Mouse (Mus musculus) Patski (cell line): ENCODE data around the gene Plekha6. TPM values are rescaled to one million over a fixed set of nuclear protein-coding genes. Genes with fewer than 3 reads are reported as not detected.

Experiments used
- ATAC-seq: fragments of 100-300 bp; one replicate; pipeline ENCODE4 v1.8.0; 2021
- CTCF ChIA-PET: fragments of 350-600 bp; sonication (Branson Sonifier 250); formaldehyde crosslinking; loops from one replicate; lab custom pipeline; 2022; ENCODE audit warnings: inconsistent platforms; lab: Charles Lee
- POLR2A ChIA-PET: fragments of 350-600 bp; sonication (Branson Sonifier 250); formaldehyde crosslinking; loops from one replicate; lab custom pipeline; 2022; ENCODE audit warnings: antibody characterized with exemption, inconsistent platforms; lab: Charles Lee
- DNase-seq: peaks from one replicate; pipeline ENCODE4 v3.0.0-alpha.2; 2011; ENCODE audit warnings: low read depth, low spot score
- H3K27me3 ChIP-seq: fragments of 371-371 bp; one replicate; pipeline ENCODE4 v1.5.1; 2021
- CTCF ChIP-seq: fragments of 100-300 bp; IDR thresholded peaks from one replicate; pipeline ENCODE4 v1.5.1; 2021
- in situ Hi-C: fragments of 300-500 bp; cut with MboI; formaldehyde crosslinking; loops from 3 replicates; pipeline ENCODE4 v1.11.1; 2018; ENCODE audit warnings: low pct_unique_long_range_greater_than_20kb, mixed read lengths
- polyA plus RNA-seq: library from polyadenylated mRNA; unstranded; gene quantifications from one replicate; pipeline ENCODE4 v1.2.3, GENCODE M21; 2021

Gene Plekha6
- polyA plus RNA-seq, 1 experiment from 2014 or later = 17.6 TPM

- H3K27me3 ChIP-seq = no peaks in the 10 kb centered on the region
- ChIA-PET POLR2A (no interaction called here), CTCF (interaction anchor here (1.5 kb wide), 1 partner anchor 21 kb away, joined by 3 read pairs; no protein-coding TSS in a partner anchor)
- in situ Hi-C loops = no loop called here
- ATAC-seq (no peak), DNase-seq (no peak)
- TF ChIP-seq CTCF = no peak
Observed at GRCm38 (mm10) chr1:133274163-133274562, 110.2 kb downstream of the Plekha6 start.

GRCm38 (mm10) chr1:133276983-133277382 is 113.0 kb downstream of the Plekha6 start:
- no peaks in the 10 kb centered on the region for H3K27me3 ChIP-seq
- DNase-seq = peak; percentile 54
- POLR2A ChIA-PET = no interaction called here
- TF ChIP-seq CTCF = no peak
- CTCF ChIA-PET = interaction anchor here (0.7 to 1.5 kb wide), 2 partner anchors 10 to 30 kb away, joined by 3 to 4 read pairs; no protein-coding TSS in a partner anchor
- in situ Hi-C loops = no loop called here
- peak; percentile 40 for ATAC-seq

- CTCF ChIA-PET = no interaction called here
- no peak for DNase-seq
- in situ Hi-C loops = no loop called here
- no peak for TF ChIP-seq CTCF
- H3K27me3 ChIP-seq = no peaks in the 10 kb centered on the region
- POLR2A ChIA-PET = no interaction called here
- no peak for ATAC-seq
Observed at GRCm38 (mm10) chr1:133278539-133278938, 114.5 kb downstream of the Plekha6 start.

GRCm38 (mm10) chr1:133278946-133279631 is 115.1 kb downstream of the Plekha6 start:
- in situ Hi-C loops = no loop called here
- no peak for DNase-seq
- CTCF ChIA-PET = no interaction called here
- no peaks in the 10 kb centered on the region for H3K27me3 ChIP-seq
- TF ChIP-seq CTCF = no peak
- POLR2A ChIA-PET = no interaction called here
- no peak for ATAC-seq

- ATAC-seq (no peak), DNase-seq (no peak)
- TF ChIP-seq CTCF = no peak
- POLR2A ChIA-PET = no interaction called here
- in situ Hi-C loops = no loop called here
- CTCF ChIA-PET = no interaction called here
- H3K27me3 ChIP-seq = no peaks in the 10 kb centered on the region
Observed at GRCm38 (mm10) chr1:133279632-133280093, 115.7 kb downstream of the Plekha6 start.

GRCm38 (mm10) chr1:133280537-133280936 is 116.5 kb downstream of the Plekha6 start:
- DNase-seq (no peak), ATAC-seq (no peak)
- no peak for TF ChIP-seq CTCF
- H3K27me3 ChIP-seq = no peaks in the 10 kb centered on the region
- in situ Hi-C loops = no loop called here
- ChIA-PET CTCF (interaction anchor here (1.7 kb wide), 1 partner anchor 102 kb away, joined by 4 read pairs; no protein-coding TSS in a partner anchor), POLR2A (no interaction called here)

- no peak for TF ChIP-seq CTCF
- POLR2A ChIA-PET = no interaction called here
- CTCF ChIA-PET = interaction anchor here (0.9 to 1.6 kb wide), 2 partner anchors 21 to 57 kb away, joined by 3 to 7 read pairs; no protein-coding TSS in a partner anchor
- DNase-seq (no peak), ATAC-seq (no peak)
- H3K27me3 ChIP-seq = no peaks in the 10 kb centered on the region
- in situ Hi-C loops = no loop called here
Observed at GRCm38 (mm10) chr1:133285907-133286306, 121.9 kb downstream of the Plekha6 start.

- no peak for TF ChIP-seq CTCF
- in situ Hi-C loops = no loop called here
- DNase-seq = no peak
- ChIA-PET POLR2A (no interaction called here), CTCF (no interaction called here)
- H3K27me3 ChIP-seq = no peaks in the 10 kb centered on the region
- no peak for ATAC-seq
Observed at GRCm38 (mm10) chr1:133287051-133287450, 123.0 kb downstream of the Plekha6 start.

- TF ChIP-seq CTCF = no peak
- DNase-seq (no peak), ATAC-seq (no peak)
- no peaks in the 10 kb centered on the region for H3K27me3 ChIP-seq
- ChIA-PET CTCF (no interaction called here), POLR2A (no interaction called here)
- in situ Hi-C loops = no loop called here
Observed at GRCm38 (mm10) chr1:133287880-133288279, 123.9 kb downstream of the Plekha6 start.

GRCm38 (mm10) chr1:133291888-133292287 is 127.9 kb downstream of the Plekha6 start:
- ATAC-seq (peak; percentile 17), DNase-seq (no peak)
- TF ChIP-seq CTCF = no peak
- ChIA-PET CTCF (interaction anchor here (0.6 to 1.1 kb wide), 2 partner anchors 18 to 86 kb away, joined by 3 read pairs; partner anchors contain the start of gene Golt1a), POLR2A (interaction anchor here (0.8 kb wide), 1 partner anchor 111 kb away, joined by 3 read pairs; no protein-coding TSS in a partner anchor)
- in situ Hi-C loops = no loop called here
- H3K27me3 ChIP-seq = no peaks in the 10 kb centered on the region

GRCm38 (mm10) chr1:133292608-133293007 is 128.6 kb downstream of the Plekha6 start:
- no peak for TF ChIP-seq CTCF
- no peak for DNase-seq
- ChIA-PET CTCF (interaction anchor here (1.1 kb wide), 1 partner anchor 17 kb away, joined by 3 read pairs; the partner anchor contains the start of gene Golt1a), POLR2A (interaction anchor here (0.8 kb wide), 1 partner anchor 112 kb away, joined by 3 read pairs; no protein-coding TSS in a partner anchor)
- in situ Hi-C loops = no loop called here
- no peak for ATAC-seq
- H3K27me3 ChIP-seq = no peaks in the 10 kb centered on the region
